Mouse (Mus musculus): ENCODE results near the gene Mogs.

Gene Mogs

DNA sequence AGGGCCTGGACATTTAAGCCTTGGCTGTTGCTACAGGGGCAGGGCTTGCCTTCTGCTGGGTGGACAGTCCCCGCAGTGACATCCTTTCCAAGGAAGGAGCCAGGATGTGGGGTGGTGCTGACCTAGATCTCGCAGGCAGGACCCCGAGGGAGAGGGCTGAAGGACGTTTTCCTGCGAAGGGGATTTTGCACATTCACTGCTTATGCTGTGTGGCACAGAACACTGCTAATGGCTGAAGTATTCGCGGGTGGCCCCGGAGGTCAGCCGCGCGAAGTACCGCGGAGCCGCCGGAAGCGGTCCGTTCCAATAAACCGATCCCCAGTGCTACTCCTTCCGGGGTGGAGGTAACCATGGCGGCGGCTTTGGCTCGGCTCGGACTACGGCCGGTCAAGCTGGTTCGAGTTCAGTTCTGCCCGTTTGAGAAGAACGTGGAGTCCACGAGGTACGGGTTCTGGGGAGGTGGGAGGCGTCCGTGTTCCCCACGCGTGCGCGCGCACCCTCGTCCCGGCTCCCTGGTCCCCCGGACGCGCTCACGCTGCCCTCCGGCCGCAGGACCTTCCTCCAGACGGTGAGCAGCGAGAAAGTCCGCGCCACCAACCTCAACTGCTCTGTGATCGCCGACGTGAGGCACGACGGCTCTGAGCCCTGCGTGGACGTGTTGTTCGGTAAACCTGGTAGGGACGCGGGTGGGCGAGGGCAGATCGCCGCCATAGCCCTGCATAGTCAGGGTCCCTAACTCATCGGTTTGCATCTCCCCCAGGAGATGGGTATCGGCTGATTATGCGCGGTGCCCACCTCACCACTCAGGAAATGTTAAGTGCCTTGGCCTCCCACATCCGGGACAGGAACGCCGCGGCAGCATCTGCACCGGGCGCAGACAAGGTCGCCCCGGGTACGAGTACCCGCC lies 6.3 kb upstream of the Mogs start, which contains the start of gene Mrpl53:
Gene Mrpl53, plus strand, starts transcription at position 279 of the 907 bp plus-strand sequence.
- CTCF ChIA-PET: interaction anchor here in 3 of 4 experiments (0.6 to 1.6 kb wide), 5 partner anchors 18 to 781 kb away, joined by 3 to 12 read pairs (median 5); no protein-coding TSS in a partner anchor
- POLR2A ChIA-PET: interaction anchor here (0.5 to 6.6 kb wide), 19 partner anchors 7 to 636 kb away, joined by 3 to 41 read pairs (median 3); partner anchors contain the start of genes Wbp1 (in 3 of the 4), 1700003E16Rik (in 1 of the 4), Ccdc142 (in 1 of the 4) and Dqx1 (in 1 of the 4)

DNA sequence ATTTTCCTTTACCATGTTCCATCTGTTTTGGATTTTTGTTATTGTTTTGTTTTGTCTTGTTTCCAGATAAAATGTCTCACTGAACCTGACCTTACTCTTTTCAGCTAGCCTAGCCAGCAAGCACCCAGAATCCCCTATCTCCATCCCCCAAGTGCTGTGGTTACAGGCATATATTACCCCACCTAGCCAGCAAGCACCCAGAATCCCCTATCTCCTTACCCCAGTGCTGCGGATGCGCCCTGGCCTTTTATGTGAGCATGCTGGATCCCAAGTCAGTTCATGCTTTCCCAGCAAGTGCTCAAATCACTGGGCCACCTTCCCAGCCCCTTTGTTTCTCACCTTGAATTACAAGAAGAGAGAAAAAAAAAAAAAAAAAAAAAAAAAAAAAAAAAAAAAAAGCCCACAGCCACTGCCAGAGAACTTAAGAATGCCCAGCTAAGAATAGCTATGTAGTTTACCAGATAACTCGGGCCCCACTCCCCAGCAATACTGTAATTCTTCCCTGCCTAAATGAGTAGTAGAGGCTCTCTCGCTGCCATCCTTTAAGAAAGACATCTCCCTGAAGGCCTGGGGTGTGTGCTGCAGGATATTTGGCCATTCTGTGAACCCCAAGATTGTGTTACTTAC lies 3.7 kb upstream of the Mogs start:
- POLR2A ChIA-PET: interaction anchor here in 3 of 4 experiments (0.7 to 4.0 kb wide), 8 partner anchors 9 to 15 kb away, joined by 3 to 16 read pairs (median 4); partner anchors contain the start of genes Ccdc142 (in 2 of the 3), Gm42688 (in 2 of the 3), Ino80b (in 1 of the 3) and Wbp1 (in 1 of the 3)
- CTCF ChIA-PET: interaction anchor here in 1 of 4 experiments (0.7 kb wide), 1 partner anchor 160 kb away, joined by 5 read pairs; no protein-coding TSS in a partner anchor

DNA sequence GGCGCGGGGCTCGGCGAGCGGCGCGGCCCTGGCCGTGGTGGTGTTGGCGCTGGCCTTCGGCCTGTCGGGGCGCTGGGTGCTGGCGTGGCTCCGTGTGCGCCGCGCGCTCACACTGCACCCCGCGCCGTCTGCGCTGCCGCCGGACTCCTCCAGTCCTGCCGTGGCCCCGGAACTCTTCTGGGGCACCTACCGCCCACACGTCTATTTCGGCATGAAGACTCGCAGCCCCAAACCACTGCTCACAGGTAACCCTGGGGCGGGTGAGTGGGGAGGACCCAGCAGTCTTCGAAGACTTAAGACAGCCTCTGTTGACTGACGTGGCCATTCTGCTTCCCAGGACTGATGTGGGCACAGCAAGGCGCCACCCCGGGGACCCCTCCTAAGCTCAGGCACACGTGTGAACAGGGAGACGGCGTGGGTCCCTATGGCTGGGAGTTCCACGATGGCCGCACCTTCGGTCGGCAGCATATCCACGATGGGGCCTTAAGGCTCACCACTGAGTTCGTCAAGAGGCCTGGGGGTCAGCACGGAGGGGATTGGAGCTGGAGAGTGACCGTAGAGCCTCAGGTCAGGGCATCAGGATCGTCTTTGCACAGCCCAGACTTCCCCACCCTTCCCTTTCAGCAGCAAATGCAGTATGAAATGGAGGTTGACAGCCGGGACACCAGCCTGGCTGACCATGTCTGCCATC lies 531 bp downstream of the Mogs start:
- ChIA-PET POLR2A (interaction anchor here in 1 of 4 experiments (0.8 to 6.4 kb wide), 4 partner anchors 7 to 61 kb away, joined by 3 to 41 read pairs (median 3); partner anchors contain the start of genes Aup1, Htra2 and Mrpl53), CTCF (interaction anchor here in 1 of 4 experiments (0.7 kb wide), 1 partner anchor 54 kb away, joined by 3 read pairs; no protein-coding TSS in a partner anchor)

DNA sequence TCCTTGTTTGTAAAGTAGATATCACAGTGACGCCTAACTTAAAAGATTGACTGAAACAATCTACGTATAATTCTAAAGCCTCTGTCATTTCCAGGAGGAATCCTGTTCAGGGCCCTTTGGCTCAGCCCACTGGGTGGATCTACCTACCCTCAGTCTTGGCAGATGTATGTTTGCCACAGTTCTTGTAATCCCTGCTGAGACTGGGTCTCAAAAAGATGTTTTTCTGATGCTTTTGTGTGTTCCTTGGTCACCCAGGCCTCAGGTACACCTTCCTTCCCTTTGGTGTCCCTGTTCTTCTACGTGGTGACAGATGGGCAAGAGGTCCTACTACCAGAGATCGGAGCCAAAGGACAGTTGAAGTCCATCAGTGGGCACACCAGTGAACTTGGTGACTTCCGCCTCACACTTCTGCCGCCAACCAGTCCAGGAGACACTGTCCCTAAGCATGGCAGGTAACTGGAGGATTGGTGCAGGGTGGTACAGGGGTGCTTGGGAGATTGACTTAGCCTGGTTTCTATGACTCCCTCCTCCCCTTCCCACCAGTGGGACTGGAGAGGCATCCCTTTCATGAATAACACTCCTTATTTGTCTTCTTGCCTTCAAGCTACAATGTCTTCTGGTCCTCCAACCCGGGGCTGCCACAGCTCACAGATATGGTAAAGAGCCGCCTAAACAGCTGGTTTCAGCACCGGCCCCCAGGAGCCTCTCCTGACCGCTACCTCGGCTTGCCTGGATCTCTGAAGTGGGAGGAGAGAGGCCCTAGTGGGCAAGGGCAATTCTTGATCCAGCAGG lies 1.3 kb downstream of the Mogs start:
- ChIA-PET CTCF (interaction anchor here in 1 of 4 experiments (1.1 kb wide), 1 partner anchor 15 kb away, joined by 3 read pairs; the partner anchor contains the start of genes Ccdc142 and Gm42688), POLR2A (interaction anchor here in 3 of 4 experiments (0.8 to 8.8 kb wide), 9 partner anchors 8 to 62 kb away, joined by 3 to 75 read pairs (median 3); partner anchors contain the start of genes 1700003E16Rik (in 1 of the 3), Aup1 (in 1 of the 3), Htra2 (in 1 of the 3) and Mrpl53 (in 1 of the 3))

DNA sequence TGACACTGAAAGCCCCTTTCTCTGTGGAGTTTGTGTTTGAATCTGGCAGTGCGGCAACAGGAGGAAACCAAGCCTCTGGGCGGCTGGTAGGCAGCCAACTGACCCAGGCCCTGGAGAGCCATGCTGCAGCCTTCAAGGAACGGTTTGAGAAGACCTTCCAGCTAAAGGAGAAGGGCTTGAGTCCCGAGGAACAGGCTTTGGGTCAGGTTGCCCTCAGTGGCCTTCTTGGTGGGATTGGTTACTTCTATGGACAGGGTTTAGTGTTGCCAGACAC lies 1.8 kb downstream of the Mogs start:
- CTCF ChIA-PET: interaction anchor here in 1 of 4 experiments (1.1 to 1.6 kb wide), 2 partner anchors 9 to 16 kb away, joined by 3 to 5 read pairs; partner anchors contain the start of genes Ccdc142 and Gm42688
- POLR2A ChIA-PET: interaction anchor here (0.6 to 8.8 kb wide), 8 partner anchors 9 to 63 kb away, joined by 3 to 75 read pairs (median 5); partner anchors contain the start of genes 1700003E16Rik (in 1 of the 4), Aup1 (in 1 of the 4), Htra2 (in 1 of the 4) and Mrpl53 (in 1 of the 4)

DNA sequence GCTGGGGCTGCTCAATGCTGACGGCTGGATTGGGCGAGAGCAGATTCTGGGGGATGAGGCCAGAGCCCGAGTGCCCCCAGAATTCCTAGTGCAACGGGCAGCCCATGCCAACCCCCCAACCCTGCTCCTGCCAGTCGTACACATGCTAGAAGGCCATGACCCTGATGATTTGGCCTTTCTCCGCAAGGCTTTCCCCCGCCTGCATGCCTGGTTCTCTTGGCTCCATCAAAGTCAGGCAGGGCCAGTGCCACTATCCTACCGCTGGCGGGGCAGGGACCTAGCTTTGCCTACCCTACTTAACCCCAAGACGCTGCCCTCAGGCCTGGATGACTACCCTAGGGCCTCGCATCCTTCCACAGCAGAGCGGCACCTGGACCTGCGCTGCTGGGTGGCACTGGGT lies 2.3 kb downstream of the Mogs start:
- ChIA-PET CTCF (interaction anchor here in 1 of 4 experiments (1.0 to 1.6 kb wide), 3 partner anchors 10 to 45 kb away, joined by 3 to 5 read pairs (median 4); partner anchors contain the start of genes Ccdc142 and Gm42688), POLR2A (interaction anchor here (0.6 to 8.8 kb wide), 14 partner anchors 9 to 63 kb away, joined by 3 to 75 read pairs (median 5); partner anchors contain the start of genes 1700003E16Rik (in 1 of the 4), Aup1 (in 1 of the 4), Ccdc142 (in 1 of the 4) and Dctn1 (in 1 of the 4))

DNA sequence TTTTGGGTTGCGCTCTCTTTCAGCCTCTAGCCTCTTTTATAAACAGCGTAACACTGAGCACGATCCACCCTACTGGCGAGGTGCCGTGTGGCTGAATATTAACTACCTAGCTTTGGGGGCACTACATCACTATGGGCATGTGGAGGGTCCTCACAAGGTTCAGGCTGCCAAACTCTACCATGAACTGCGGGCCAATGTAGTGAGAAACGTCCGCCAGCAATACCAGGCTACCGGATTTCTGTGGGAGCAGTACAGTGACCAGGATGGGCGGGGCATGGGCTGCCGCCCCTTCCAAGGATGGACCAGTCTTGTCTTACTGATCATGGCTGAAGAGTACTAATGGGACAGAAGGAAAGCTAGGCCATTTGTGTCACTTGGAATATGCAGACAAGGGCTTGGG lies 3.1 kb downstream of the Mogs start:
- POLR2A ChIA-PET: interaction anchor here in 3 of 4 experiments (0.6 to 8.8 kb wide), 18 partner anchors 8 to 73 kb away, joined by 3 to 75 read pairs (median 4); partner anchors contain the start of genes Ccdc142 (in 2 of the 3), Gm42688 (in 2 of the 3), Pcgf1 (in 2 of the 3) and Rtkn (in 2 of the 3)
- CTCF ChIA-PET: interaction anchor here in 1 of 4 experiments (1.0 to 1.6 kb wide), 2 partner anchors 11 to 44 kb away, joined by 4 to 5 read pairs; no protein-coding TSS in a partner anchor

DNA sequence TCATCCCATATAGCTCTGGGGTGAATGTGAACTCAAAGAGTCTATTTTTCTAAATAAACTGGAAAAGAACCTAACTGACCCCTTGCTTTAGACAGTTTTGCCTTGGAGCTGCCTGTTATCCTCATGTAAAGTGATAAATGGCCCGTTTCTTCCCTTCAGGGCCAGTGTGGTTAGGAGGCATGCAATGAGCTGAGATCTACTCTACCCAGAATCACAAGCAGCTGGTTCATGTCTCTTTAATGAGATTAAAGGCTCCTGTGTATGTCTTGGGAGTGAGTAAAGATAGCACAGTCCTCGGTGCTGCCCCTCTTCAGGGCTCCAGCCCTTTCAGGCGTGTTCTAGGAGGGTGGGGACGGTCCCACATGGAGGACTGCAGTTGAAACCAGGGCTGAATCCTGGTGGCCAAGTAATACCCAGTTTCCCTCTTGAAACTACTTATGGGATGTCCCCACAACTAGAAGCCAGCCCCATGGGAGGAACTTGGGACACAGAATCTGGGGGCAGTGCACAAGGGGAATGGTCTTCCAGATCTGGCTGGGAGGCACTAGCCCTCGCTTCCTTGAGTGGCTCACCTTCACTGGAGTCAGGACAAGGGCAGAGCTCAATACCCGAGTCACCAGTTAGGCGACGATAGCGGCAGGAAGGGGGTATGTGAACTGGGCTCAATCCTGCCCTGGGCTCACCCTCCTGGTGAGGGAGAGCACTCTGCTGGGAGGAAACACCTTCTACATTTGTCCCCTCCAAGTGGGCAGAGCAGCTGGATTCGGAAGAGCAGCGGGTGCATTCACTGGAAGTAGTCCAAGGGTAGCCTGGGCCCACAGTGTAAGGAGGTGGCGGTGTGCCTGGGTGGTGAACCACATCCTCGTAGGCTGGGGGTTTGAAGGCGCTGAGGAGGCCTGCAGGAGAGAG lies 3.8 kb downstream of the Mogs start:
- ChIA-PET POLR2A (interaction anchor here (0.8 to 8.8 kb wide), 25 partner anchors 9 to 158 kb away, joined by 3 to 75 read pairs (median 4); partner anchors contain the start of genes Ccdc142 (in 3 of the 4), Gm42688 (in 3 of the 4), Pcgf1 (in 2 of the 4) and Rtkn (in 2 of the 4)), CTCF (interaction anchor here in 1 of 4 experiments (0.6 to 1.6 kb wide), 2 partner anchors 8 to 11 kb away, joined by 3 to 5 read pairs; no protein-coding TSS in a partner anchor)

DNA sequence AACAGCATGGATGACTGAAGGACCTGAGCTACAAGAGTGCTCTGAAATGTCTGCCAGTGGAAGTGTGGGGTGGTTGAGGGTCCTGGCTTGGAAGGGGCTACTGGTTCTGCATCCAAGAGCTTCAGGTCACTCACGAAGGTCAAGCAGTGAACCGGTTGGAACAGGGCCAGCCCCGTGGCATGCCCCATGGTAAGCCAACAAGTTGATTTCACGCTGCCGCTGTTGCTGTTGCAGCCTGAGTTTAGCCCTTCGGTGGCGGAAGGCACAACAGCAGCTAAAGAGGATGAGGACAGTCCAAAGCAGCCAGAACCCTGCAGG lies 4.4 kb downstream of the Mogs start:
- CTCF ChIA-PET: interaction anchor here in 1 of 4 experiments (1.2 to 2.0 kb wide), 2 partner anchors 43 to 85 kb away, joined by 3 to 6 read pairs; partner anchors contain the start of gene Loxl3
- POLR2A ChIA-PET: interaction anchor here (0.8 to 8.8 kb wide), 17 partner anchors 11 to 158 kb away, joined by 3 to 75 read pairs (median 5); partner anchors contain the start of genes Ccdc142 (in 4 of the 4), Gm42688 (in 4 of the 4), Rtkn (in 2 of the 4) and Mrpl53 (in 1 of the 4)

DNA sequence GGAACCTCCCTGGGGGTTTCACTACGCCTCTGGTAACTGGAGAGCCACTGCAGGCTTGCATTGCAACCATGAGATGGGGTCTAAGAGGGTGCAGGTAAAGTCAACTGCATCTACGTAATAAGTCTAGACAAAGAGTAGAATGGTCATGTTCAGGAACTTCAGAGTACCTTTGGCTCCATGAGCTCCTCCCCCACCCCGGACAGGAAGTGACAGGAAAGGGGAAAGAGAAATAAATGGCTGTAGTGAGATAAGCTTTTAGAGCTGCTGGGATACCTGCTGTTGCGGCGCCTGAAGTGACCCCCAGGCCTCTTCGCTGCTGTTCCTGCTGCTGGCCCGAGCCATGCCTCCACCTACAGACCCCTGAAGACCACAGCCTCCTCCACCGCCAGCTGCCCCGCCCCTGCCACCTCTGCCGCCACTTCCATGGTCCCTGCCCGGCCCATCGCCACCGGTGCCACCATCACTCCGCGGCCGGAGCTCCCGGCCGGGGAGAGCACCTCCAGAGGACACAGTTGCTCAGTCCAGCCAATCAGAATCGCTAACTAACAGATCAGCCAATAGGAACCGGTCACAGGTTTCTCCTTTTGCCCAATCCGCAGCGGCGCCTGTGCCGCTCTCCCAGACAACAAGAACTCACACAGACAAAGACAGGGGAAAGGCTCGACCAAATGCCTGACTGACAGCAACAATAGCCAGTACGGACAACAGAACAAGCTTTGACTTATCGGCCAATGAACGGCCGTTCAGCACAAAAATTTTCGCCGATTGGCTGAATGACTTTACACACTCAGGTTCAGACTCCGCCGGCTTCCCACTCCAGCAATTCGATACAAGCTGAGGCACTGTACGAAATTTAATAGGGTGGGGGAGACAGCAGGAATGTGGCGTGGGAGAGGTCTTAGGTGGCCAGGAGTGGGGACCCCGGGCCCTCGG lies 5.9 kb downstream of the Mogs start, which contains the start of gene Wbp1:
Gene Wbp1, minus strand, starts transcription at position 630 of the 933 bp plus-strand sequence.
- POLR2A ChIA-PET: interaction anchor here (0.5 to 8.8 kb wide), 87 partner anchors 9 to 626 kb away, joined by 3 to 75 read pairs (median 5); partner anchors contain the start of genes Rtkn (in 4 of the 4), 1700003E16Rik (in 3 of the 4), Ccdc142 (in 3 of the 4) and Gm42688 (in 3 of the 4)
- CTCF ChIA-PET: interaction anchor here (0.6 to 2.1 kb wide), 26 partner anchors 11 to 894 kb away, joined by 3 to 15 read pairs (median 5); partner anchors contain the start of genes Ccdc142 (in 3 of the 4), Gm42688 (in 3 of the 4), 1700003E16Rik (in 1 of the 4) and Dctn1 (in 1 of the 4)

DNA sequence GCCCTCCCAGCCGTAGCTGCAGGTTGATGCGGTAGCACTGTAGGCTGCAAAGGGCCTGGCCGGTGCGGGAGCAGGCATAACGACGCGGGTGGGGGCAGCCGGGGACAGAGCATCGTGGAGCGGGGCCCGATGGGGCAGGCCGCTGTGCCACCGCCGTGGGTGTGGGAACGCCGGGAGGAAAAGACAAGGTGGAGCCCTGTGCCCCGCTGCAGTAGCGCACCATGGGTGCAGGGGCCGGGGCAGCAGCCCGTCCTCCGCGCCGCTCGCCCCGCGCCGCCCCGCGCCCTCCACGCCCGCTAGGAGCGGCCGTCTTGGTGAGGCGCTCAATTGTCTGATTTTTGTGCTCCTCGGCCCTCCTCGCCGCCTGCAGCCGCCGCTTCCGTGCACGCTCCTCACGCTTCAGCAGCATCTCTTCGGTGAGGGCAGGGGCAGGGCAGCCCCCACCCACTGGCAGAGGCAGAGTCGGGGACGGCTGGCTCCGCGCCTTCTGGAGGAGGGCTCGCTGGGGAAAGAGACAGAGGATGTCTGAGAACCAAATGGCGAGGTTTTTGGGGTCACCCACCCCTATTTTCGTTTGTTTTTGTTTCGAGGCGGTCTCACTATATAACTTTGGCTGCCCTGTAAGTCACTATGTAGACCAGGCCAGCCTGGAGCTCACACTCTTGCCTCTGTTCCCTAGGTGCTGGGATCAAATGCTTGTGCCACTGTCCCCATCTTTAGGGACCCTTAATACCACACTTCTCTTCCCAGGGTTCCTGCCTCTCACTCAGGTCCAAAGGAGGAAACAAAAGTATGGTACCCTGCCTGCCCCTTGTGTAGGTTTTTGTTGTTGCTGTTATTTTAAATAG lies 6.8 kb downstream of the Mogs start:
- ChIA-PET POLR2A (interaction anchor here (0.6 to 8.8 kb wide), 77 partner anchors 9 to 433 kb away, joined by 3 to 75 read pairs (median 5); partner anchors contain the start of genes Rtkn (in 4 of the 4), Ccdc142 (in 3 of the 4), Gm42688 (in 3 of the 4) and Mob1a (in 3 of the 4)), CTCF (interaction anchor here (0.8 to 2.1 kb wide), 21 partner anchors 13 to 157 kb away, joined by 3 to 15 read pairs (median 5); partner anchors contain the start of genes Ccdc142 (in 2 of the 4), Gm42688 (in 2 of the 4), 1700003E16Rik (in 1 of the 4) and Dctn1 (in 1 of the 4))

DNA sequence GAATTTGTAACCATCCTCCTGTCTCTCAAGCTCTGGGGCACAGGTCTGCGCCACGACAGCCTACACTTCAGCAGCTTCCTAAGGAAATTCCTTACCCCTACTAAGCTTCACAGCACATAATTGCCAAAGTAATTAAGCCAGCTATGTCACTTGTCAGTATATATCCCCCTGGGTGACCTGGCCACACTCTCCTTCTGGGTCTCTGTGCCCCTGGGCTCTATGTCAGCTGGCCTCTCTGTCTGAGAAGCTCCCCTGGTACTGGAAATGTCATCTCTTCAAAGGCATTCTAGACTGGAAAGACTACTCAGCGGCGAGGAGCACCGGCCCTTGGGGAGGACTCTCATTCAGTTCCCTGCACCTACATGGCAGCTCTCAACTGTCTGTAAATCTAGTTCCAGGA lies 7.7 kb downstream of the Mogs start:
- POLR2A ChIA-PET: interaction anchor here in 2 of 4 experiments (0.8 to 8.8 kb wide), 13 partner anchors 10 to 52 kb away, joined by 3 to 75 read pairs (median 11); partner anchors contain the start of genes Ccdc142 (in 2 of the 2), Gm42688 (in 2 of the 2), Rtkn (in 2 of the 2) and Mrpl53 (in 1 of the 2)
- CTCF ChIA-PET: interaction anchor here in 1 of 4 experiments (0.9 to 1.4 kb wide), 3 partner anchors 12 to 40 kb away, joined by 3 to 4 read pairs (median 3); partner anchors contain the start of genes Ccdc142, Gm42688 and Rtkn
